Mouse (Mus musculus) thymus, postnatal 25 days (tissue): Measurements from ENCODE around the gene Ints11.

Experiments
- DNase-seq: peaks from one replicate; pipeline ENCODE4 v3.0.0; 2022

Gene Ints11

DNA sequence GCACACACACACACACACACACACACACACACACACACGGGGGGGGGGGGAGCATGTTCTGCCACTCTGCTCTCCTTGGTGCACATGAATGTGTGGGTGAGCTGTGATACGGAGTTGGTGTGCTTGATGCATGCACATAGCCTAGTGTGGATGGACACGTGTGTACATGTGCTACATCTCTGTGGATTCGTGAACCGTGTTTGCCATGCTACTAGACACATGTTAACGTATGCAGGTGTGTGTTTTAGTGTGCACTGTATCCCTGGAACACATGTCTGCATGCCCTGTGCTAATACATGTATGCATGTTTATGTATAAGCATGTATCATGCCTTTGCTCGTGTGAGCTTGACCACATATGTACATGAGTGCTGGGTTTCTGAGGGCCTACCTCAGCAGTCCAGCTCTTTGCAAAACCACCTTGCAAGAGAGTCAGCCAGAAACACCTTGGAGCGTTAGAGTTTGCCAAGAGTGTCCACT, 23.9 kb downstream of the Ints11 start:
- DNase-seq = no peak

- peak; percentile 70 for DNase-seq
These were observed 25.1 kb downstream of the Ints11 start for GRCm38 (mm10) chr4:155894311-155894881.

DNA sequence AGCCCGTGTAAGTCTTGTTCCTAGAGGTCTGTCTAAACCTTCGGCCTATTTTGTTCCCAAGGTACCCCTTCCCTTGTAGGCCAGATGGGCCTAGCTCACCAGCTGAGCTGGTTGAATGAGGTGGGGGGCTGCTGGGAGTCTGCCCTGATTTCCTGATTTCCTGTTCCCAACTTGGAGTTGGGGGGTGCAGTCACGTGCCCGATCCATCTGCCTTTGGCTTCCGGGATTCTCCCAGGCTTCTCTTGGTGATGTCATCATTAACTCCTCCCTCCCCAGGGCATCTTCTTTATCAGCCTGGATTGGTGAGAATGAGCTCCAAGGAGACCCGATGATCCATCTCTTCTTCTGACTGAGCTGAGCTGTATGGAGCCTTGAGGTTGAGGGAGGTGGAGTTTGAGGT, 25.9 kb downstream of the Ints11 start:
- DNase-seq = no peak

GRCm38 (mm10) chr4:155895826-155896225, 26.5 kb downstream of the Ints11 start:
- no peak for DNase-seq

DNA sequence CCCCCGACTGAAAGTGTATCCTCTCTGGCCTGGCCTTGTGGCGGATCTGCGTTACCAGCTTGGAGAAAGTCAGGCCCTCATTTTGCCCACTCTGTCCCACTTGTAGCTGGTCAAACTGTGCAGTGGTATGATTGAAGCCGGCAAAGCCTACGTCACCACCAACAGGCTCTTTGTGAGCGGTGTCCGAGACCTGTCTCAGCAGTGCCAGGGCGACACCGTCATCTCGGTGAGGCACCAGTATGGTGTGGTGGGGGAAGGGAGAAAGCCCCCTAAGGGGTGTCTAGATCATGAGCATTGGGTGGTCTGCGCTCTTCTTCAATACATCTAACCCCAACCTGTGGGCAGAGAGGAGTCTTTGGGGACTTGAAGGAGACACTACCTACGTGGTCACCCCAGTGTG, 27.1 kb downstream of the Ints11 start:
- DNase-seq = no peak

DNA sequence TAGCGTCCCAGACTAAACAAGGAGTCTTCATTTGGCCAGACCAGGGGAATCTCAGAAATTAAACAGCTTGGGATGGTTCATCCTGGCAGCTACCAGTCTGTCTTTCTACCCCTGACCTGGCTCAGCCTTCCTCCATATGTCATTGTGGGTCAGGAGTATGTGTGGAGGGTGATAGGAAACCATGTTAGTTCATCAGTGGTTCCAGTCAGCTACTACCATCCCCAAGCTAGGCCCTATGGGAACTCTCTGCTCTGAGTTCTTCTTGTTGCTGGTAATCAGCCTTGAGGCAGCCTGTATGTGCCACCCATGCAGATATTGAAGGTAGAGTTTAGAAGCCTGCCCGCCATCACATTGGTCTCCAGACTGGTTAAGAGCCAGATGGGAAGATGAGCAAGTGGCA, 29.0 kb downstream of the Ints11 start:
- DNase-seq = no peak

GRCm38 (mm10) chr4:155899355-155899754, 30.0 kb downstream of the Ints11 start:
- DNase-seq = no peak

GRCm38 (mm10) chr4:155901205-155901604, 31.9 kb downstream of the Ints11 start:
- DNase-seq = no peak

DNA sequence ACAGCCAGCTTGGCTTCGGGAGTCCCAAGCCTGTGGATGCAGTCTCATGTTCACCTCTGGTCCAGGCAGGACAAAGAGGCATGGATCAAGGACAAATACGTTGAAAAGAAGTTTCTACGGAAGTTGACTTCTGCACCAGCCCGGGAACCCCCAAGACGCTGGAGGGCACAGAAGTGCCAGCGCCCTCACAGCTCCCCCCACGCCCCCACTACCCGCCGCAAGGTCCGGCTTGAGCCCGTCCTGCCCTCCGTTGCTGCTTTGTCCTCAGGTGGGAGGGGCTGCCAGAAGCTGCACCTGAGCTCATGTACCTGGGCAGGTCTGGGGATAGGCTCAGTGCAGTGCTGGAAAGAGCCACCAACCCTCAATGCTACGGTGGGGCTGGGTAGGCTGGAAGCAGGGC, 33.9 kb downstream of the Ints11 start:
- no peak for DNase-seq

DNA sequence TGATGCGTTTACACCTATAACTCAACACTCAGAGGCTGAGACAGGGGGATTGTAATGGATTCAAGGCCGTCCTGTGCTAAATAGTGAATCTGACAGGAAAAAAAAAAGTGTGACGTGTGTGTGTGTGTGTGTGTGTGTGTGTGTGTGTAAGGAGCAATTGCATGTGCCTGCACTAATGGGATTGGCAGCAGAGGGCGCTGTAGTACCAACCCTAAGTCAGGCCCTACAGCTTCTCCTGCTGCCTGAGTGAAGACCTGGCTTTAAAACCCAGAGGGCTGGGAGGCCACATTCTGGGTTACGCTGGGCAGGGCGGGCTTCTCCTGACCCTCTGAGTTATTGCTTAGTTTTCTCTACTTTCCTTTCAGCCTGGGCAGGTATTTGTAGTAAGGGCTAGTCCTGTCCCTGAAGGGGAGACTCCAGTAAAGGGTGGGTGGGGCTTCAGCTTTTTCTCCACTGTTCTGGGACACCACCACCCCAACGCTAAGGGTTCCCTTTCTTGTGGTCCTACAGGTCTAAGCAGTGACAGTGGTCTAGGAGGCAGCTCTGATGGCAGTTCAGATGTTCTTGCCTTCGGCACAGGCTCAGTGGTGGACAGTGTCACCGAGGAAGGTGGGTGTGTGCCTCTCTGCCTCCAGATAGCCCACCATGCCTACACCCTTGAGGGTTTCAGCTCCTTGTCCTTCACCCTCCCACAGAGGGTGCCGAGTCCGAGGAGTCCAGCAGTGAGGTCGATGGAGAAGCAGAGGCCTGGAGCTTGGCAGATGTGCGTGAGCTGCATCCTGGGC, 35.2 kb downstream of the Ints11 start:
- no peak for DNase-seq

DNA sequence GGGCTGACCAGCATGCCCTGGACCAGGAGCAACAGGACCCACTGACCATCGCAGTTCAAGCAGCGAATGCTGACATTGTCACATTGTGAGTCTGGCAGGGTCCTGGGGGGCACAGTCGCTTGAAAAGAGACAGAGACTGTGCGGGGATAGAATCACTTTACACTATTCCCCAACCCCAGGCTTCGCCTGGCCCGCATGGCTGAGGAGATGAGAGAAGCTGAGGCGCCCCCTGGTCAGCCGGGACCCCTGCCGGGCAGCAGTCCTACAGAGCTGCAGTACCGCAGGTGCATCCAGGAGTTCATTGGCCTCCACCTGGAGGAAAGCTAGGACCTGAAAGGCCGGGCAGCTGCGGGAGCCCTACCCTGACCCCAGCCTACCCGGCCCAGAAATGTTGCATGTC, 36.3 kb downstream of the Ints11 start:
- no peak for DNase-seq

- no peak for DNase-seq
These were observed 36.8 kb downstream of the Ints11 start for GRCm38 (mm10) chr4:155906125-155906524.

DNA sequence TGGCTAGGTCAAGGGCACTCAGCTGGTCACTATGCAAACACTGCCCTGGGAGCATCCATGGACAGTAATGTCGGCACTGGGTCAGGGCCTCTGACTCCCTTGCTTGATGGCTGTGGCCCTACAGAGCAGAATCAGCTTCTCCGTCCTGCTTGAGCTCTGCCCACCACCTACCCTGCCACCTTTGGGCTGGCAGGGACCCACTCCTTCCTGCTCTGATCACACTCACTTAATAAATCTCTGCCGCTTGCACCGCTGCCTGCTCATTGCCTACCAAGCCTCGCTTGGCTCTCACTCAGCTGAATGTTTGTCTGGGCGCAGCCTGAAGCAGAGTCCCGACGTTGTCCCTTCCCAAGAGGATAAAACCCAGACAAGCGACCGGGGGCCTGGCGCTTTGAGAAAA, 37.7 kb downstream of the Ints11 start:
- no peak for DNase-seq

- DNase-seq = no peak
These were observed 38.9 kb downstream of the Ints11 start for GRCm38 (mm10) chr4:155908281-155908680.

- DNase-seq = no peak
These were observed 39.4 kb downstream of the Ints11 start for GRCm38 (mm10) chr4:155908751-155909150.

DNA sequence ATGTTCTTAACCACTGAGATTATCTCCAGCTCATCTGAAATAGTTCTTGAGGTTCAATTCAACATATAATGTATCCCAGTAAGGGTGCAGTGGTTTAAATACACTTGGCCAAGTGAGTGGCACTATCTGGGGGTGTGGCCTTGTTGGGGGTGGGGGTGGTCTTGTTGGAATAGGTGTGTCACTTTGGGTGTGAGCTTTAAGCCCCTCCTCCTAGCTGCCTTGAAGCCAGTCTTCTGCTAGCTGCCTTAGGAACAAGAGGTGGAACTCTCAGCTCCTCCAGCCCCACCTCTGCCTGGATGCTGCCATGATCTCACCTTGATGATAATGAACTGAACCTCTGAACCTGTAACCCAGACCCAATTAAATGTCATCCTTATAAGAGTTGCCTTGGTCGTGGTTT, 62.7 kb downstream of the Ints11 start:
- DNase-seq = no peak
